Mouse (Mus musculus) spleen, postnatal 14 days (tissue): ENCODE measurements around the gene Celsr1.

Experiments used
- DNase-seq, 2 experiments: peaks; one replicate each; pipeline ENCODE4 v3.0.0; 2021 to 2022; ENCODE audit warnings: low spot score in 2 of 2

Celsr1 gene

DNA sequence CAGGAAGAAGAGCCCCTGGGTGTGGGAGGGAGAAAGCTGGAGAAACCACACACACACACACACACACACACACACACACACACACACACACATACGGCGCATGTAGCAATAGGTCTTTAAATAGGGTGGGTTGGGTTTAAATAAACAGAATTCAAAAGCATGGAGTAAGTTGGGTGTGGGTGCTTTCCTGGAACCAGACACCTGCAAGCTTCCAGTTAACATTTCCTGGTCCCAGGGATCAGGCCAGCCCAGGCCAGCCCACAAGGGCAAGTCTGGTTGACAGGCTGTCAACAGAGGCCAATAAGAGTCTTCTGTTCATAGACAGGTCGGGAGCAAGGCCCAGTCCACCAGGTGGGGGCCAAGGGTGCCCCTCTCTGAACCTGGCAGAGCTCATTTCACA lies 2.3 kb upstream of the Celsr1 start:
- DNase-seq: no peak

DNA sequence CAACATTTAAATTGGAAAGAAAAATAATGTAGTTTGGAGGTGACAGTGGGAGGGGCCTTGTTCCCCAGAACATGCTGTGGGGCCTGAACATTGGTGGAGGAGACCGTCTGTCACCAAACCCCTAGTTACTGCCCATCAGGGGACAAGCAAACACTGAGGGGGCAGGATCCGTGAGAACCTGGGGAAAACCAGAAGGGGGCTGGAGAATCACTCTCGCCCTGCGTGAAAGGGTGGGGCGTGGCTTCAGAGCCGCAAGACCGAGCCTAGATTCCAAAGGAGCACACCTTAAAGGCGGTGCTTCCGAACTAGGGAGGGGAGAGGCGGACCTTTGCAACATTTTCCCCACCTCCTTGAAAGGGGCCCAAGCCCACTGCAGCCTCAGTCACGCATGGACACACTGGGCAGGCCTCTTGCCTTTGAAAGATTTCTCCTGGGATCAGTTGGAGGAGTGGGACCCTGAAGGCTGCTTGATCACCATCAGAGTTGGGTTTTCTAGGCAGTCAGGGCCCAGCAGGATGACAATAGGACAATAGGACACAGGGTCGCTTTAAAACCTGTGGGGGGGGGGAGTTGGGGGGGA lies 1.3 kb upstream of the Celsr1 start:
- DNase-seq: no peak

DNA sequence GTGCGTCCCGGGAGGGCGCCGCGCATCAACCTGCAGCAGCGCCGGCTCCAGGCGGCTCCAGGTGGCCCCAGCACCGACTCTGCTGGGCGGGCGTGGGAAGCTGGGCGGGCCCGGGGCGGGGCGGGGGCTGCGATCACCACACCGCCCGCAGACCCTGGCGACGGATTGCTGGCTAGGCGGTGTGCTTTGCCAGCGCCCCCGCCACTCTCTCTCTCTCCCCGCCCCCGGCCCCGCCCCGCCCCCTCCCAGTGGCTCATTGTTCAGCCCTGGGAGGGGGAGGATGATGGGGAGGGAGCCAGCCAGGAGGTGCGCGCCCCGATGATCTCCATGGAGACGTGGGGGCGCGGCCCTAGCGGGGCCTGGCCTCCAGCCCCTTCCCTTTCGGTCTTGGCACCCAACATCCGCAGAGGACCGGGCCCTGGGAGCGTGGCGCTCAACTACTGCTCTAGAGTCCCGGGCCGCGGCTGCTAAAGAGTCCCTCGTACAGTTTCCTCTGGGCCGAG lies 495 bp upstream of the Celsr1 start:
- no peak for DNase-seq

DNA sequence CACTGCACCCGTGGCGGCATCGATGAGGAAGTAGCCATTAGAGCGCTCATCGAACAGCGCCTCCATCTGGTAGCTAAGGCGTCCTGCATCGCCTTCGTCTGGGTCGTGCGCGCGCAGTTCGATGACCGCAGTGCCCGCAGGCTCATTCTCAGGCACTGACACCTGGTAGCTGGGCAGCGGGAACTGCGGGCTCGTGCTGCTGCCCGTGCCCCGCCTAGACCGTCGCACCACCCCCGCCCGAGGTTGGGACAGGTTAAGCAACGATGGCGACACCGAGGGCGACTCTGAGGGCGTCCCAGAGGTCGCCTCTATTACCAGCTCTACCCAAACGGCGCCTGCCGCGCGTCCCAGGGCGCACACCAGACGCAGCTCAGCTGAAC lies 776 bp downstream of the Celsr1 start:
- no peak for DNase-seq

DNA sequence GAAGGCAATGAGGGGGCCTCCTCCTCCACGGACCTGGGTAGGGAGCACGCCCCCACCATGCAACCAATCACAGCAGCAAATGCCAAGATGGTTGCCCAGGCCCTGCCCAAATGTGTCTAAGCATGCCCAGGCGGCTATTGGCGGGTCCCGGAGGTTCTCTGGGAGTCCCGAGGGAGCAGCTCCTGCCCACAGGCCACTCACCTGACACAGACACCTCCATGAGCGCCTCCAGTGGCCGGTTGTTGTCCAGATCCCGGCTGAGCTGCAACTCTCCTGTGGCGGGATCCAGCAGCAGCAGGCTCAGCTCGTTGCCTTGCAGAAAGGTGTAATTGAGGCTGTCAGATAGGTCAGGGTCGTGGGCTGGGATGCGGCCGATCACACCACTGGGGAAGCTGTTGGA lies 3.6 kb downstream of the Celsr1 start:
- DNase-seq: no peak

DNA sequence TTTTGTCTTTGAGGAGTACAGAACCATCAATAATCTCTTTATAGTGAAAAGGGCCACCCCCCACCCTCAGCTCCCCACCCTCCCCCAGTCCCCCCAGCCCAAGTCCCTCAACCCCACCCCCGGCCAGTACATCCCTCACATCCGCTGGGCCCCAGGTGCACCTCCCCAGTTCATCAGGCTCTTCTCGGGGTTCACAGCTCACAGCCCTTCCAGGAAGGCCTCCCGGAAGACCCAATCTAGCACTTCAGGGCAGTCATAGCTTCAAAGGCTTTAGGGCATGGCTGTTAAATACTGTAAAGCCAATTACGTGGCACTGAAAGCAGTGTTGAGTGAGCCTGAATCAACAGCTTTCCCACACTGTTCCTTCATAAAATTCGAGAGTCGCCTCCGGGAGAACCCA lies 5.7 kb downstream of the Celsr1 start:
- DNase-seq: no peak

DNA sequence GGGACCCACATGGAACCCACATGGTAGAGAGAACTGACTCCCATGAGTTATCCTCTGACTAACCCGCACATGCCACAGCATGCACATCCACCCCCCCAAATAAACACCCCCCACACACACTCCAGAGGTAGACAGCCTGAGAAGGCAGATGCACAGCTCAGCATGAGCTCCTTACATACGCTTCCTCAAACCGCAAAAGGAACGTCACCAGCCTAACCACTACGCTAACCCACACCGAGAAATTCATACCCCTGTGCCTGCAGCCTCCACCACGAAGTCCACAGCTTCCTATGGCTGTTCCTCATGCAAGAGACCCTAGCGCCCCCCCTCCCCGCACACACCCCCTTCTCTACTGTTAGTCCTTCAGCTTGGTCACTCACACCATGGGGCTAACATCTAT lies 11.6 kb downstream of the Celsr1 start:
- DNase-seq: no peak

DNA sequence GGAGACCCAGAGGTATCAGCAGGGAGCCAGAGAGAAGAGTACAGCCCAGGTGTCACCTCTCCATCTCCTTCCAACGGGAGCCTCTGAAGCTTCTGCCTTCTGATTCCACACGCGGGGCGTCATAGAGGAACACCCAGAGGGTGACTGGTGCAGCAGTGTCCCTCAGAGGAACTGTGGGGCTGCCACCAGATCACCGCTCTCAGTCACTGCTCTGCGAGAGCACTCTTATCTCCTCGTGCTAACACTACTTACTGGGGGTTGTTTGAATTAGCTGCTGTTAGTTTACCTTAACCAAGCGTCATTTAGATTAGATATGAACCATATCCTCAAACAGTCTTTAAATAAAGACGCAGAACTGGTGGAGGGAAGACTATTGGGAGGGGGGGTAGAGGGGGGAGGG lies 12.3 kb downstream of the Celsr1 start:
- no peak for DNase-seq

DNA sequence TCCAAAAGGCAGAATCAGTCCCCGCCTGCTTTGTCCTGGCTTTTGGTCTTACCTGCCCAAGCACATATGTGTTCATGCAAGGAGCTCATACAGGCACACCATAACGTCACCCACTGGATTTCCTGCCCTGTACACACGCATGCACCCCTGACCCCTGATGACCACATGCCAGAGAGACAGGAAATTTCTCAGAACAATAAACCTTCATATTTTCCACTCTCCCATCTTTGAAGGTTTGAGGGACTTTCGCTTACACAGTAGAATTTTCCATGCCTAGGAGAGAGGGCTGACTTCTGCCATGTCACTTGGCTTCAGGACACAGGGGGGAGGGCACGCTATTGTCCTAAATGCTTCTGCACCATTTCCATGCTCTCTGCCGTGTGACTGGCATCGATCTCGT lies 13.6 kb downstream of the Celsr1 start:
- no peak for DNase-seq

DNA sequence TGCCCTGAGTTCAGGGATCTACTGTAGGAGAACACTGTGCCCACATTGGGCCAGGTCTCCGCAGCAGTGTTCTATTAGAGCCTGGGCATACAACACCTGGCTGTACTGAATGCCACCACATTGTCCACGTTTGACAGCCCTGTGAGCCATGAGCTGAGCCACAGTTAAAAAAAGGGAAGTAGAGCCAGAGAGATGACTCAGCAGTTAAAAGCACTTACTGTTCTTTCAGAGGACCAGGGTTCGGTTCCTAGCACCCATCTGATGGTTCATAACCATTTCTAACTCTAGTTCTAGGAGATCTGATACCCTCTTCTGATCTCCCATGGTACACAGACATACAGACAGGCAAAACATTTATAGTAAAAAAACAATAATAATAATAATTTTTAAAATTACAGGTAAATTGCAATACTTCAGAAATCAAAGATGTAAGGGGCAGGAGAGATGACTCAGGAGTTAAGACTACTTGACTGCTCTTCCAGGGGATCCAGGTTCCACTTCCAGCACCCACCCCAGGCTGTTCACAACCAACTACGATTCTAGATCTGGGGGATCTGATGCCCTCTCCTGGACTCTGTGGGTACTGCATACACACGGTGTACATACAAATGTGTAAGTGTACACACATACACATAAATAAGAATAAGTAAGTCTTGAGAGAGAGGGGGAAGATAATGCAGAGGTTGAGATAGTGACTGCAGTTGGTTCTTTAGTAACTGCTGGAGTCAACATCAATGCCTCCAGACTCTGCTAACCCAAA lies 14.6 kb downstream of the Celsr1 start:
- no peak for DNase-seq

DNA sequence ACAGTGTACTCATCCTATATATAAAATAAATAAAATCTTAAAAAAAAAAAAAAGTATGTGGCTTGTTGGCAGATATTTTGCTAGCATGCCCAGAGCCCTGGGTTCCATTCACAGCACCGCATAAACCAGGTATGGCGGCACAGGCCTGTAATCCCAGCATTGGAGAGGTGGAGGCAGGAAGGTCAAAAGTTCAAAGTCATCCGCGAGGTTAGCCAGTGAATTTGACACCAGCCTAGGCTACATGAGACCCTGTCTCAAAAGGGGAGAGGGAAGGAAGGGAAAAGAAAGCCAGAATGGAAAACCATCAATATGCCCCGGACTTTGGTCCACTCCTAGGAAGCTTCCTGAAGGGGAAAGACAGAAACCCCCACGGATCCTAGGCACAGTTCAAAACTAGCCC lies 16.2 kb downstream of the Celsr1 start:
- DNase-seq: no peak

DNA sequence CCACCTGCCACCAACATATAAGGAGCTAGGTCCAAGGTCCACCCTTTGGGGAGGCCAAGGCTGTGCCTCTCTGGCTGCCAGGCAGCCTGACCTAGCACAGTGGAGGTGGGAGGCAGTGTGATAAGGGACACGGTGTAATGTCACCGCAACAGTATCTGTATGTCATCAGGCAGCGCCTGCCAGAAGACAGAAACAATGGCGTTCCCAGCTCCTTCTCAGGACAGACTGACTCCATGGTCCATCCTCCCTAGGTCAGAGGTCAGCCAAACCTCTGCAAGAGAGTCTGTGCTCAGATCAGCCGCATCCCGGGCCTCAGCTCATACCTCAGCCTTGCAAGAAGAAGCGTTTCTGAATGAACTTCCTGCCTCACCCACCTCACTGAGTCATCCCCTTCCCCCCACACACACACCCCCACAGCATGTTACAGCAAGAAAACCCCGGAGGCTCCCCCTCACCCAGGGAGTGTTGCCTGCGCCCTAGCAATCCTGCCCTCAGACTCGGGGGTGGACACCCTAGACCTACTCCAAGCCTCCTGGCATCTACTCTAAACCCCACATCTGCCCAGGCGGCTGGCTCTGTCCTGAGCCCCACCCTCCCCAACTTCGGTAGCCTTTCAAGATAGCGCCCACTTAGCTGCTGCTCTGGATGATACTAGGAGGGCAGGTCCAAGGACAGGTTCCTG lies 17.6 kb downstream of the Celsr1 start:
- DNase-seq: no peak

DNA sequence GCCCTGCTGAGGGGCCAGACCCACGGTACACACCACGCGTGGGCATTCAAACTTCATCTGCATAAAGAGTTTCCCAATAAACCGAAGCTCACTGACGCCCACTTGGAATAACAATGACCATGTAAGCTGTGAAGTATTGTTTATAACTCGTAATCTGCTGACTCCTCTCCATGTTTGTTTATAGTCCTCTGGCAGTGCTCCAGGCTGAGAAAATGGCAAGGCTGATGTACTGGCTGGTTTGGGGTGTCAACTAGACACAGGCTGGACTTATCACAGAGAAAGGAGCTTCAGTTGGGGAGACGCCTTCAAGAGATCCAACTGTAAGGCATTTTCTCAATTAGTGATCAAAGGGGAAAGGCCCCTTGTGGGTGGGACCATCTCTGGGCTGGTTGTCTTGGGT lies 18.6 kb downstream of the Celsr1 start:
- no peak for DNase-seq

DNA sequence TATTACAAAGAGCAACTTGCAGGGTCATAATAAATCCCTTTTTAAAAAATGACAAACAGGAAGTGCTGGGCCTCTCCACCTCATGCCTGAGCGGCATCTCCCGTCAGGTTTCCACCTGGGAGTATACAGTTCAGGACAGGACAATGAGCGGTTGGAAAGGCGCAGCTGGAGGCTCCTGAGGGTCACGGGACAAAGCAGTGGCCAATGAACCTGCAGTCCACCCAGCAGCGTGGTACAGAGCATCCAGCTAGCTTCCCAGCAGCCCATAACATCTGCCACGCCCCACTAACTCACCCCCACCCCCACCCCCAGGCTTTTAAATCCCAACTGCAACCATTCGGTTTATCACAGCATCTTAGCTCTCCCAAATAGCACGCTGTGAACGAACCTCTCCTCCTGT lies 19.9 kb downstream of the Celsr1 start:
- DNase-seq: no peak

DNA sequence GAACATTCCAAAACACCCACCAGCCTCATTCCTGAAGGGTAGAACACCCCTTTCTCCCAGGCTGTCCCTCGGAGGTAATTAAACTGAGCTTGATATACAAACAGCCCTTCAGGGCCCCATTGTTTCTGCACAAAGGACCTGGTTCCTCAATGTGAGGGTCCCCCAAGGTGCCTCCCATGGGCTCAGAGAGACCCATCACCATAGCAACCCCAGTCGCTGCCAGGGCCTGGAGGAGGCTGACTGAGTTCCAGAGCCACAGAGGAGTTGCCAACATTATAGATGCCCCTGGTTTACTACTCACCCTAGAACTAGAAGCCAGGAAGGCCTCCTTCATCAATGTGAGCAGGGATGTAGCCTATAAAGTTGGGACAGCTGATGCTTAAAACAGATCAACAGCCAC lies 20.4 kb downstream of the Celsr1 start:
- no peak for DNase-seq

DNA sequence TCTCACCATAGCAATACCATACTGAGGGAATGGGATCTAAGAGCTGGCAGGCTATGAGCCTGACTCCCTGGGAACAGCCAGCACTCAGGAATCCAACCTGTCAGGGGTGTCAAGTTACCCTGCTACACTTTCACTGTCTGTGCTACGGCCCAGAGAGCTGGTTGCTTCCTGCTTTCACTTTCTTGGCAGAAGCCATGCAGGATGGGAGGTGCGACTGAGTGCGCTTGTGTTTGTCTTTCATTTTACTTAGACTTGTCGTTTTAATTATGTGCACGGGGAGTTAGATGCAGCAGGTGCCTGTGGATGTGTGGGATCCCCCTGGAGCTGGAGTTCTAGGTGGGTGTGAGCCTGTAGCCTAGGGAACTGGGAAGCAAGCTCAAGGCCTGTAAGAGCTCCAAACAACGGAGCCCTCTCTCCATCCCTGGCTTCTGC lies 25.9 kb downstream of the Celsr1 start:
- DNase-seq: no peak

DNA sequence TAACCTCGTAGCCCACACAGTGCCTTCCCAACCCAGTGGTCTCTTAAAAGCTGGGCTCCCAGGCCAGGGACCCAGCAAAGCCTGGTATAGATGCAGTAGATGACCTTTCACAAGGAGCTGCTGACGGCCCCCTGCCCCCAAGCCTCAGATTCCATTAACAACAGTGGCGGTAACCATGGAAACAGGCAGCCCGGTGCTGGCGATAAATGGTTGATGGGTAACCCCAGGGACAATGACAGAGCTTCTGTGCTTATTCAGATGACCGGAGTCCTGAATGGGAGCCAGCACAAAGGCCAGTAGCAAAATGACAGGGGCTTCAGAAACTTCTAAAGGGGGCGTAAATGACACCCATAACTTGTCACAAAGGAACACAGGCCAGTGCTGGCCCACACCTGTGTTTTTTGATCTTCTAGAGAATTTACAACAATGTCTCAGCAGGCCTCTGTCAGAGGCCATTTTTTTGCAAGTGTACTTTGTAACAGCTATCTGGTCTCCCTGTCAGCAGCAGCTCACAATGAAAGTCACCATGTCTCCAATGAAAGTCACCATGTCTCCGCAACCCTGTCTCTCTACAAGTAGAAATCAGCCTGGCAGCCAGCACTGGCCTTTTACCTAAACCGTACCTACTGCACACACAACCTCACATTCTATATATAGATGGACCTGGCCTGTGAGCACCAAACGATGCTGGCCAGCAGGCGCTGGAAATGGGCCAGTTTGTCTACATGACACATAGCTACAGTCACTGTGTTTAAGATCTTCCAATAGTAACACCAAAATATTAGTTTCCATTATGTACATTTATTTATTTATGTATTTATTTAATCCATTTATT lies 27.7 kb downstream of the Celsr1 start:
- DNase-seq: no peak

DNA sequence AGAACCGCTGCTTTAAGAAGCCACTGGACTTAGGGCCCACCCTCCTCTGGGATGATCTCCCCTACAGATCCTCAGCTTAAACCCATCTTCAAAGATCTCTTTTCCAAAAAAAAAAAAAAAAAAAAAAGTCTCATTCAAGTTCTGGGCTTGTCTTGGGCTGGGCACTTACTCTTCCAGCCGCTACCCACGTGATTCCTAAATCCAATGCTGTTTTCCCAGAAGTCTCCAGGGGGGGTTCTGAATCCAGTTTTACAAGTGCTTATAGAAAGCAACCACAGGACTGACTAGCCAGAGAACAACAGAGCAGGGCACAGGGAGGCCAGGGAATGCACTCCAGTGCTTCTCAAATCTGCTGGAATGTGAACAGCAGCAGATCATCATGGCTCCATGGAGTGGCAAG lies 29.5 kb downstream of the Celsr1 start:
- DNase-seq: no peak

DNA sequence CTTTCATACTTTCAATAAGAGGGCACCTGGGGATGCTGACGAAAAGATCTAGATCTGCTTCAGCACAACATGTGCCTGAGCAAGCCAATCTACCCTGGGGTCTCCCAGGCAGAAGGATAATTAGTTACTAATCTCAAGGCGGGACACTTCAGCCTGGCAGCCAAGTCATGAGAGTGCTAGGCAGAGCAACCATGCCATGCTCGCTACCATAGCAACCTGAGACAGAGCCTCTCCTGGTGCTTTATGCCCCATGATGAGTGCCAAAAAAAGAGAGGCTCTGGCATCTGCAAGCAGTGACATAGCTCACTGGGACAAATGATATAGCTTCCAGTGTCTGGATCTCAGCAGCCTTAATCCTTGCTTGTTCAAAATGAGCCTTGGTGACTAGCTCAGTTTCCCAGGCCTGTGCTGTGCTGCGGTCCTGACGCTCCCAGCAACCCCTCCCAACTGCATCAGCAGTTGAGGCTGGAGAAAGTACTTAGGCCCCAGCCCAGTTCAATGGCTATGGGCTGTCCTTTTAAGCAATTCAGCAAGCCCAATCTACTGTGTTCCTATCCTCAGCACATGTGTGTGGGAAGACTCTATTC lies 32.8 kb downstream of the Celsr1 start:
- DNase-seq: no peak

DNA sequence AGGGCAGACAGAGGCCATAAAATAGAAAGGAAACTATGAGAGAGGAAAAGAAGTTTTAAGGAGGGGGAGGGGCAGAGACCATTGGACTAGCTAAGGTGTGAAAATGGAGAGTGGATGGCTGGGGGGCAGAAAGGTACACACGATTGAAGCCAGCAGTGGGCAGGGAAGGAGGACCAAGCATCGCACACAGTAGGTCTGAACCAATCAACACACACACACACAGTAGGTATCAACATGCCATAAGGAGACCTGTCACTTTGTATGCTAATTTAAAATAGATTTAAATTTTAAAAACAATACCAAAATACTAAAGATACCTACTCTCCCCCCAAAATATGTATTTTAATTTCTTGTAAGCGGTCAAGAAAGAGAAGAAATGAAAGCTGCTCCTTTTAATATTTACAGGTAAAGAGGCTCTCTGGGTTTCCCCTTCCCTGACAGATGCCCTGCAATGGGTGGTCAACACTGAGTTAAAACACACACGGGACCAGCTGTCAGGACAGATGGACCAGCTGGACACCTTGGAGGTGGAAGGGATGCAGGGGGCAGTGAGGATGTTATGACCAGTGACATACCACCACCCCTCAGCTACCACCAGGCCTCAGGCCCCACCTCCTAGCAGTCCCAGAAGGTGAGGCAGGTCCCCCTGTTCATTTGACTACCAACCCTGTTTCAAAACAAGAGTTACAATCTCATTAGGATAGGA lies 34.9 kb downstream of the Celsr1 start:
- DNase-seq: no peak
